Mouse (Mus musculus) forebrain, embryonic 11.5 days (tissue): Measurements from ENCODE around the gene Ttc13. TPM values are rescaled to one million over a fixed set of nuclear protein-coding genes. Genes with fewer than 3 reads are reported as not detected.

Experiments used
- ATAC-seq: fragments of 200-750 bp; cut with Nextera tagmentation; replicated peaks from 2 replicates; pipeline ENCODE4 v1.8.0; 2017; ENCODE audit warnings: moderate TSS enrichment; ENCODE audit not compliant: low FRiP score
- DNase-seq: peaks from one replicate; pipeline ENCODE4 v3.0.0-alpha.2; 2017; ENCODE audit warnings: low spot score
- H3K27ac ChIP-seq: fragments of 300-500 bp; sonication (generic); 2 replicates; pipeline ENCODE4 v1.5.1; 2014; ENCODE audit warnings: low read depth, low read length
- H3K27me3 ChIP-seq: fragments of 300-500 bp; sonication (generic); 2 replicates; pipeline ENCODE4 v1.6.1; 2014; ENCODE audit warnings: mild to moderate bottlenecking, low read length, mixed read lengths; ENCODE audit not compliant: control insufficient read depth, insufficient read depth
- H3K36me3 ChIP-seq: fragments of 300-500 bp; sonication (generic); 2 replicates; pipeline ENCODE4 v1.6.1; 2014; ENCODE audit warnings: mild to moderate bottlenecking, low read length, moderate library complexity, mixed read lengths; ENCODE audit not compliant: control insufficient read depth, insufficient read depth
- H3K4me1 ChIP-seq: fragments of 300-500 bp; sonication (generic); replicated peaks from 2 replicates; pipeline ENCODE4 v1.6.1; 2014; ENCODE audit warnings: low read length, mixed read lengths; ENCODE audit not compliant: control insufficient read depth, insufficient read depth
- H3K4me2 ChIP-seq: fragments of 300-500 bp; sonication (generic); 2 replicates; pipeline ENCODE4 v1.6.1; 2014; ENCODE audit warnings: low read depth, mild to moderate bottlenecking, low read length, moderate library complexity, mixed read lengths; ENCODE audit not compliant: severe bottlenecking
- H3K4me3 ChIP-seq: fragments of 300-500 bp; sonication (generic); 2 replicates; pipeline ENCODE4 v1.5.1; 2014; ENCODE audit warnings: low read depth, low read length
- H3K9ac ChIP-seq: fragments of 300-500 bp; sonication (generic); 2 replicates; pipeline ENCODE4 v1.6.1; 2014; ENCODE audit warnings: low read length
- H3K9me3 ChIP-seq: fragments of 300-500 bp; sonication (generic); 2 replicates; pipeline ENCODE4 v1.6.1; 2016; ENCODE audit warnings: low read length, mixed read lengths; ENCODE audit not compliant: control insufficient read depth
- WGBS: fragments of 180-500 bp; shearing (Covaris S2); extraction: QIAGEN DNeasy Blood & Tissue Kit; methylation state at CpG from one replicate; pipeline ENCODE4 v1.1.7; 2014; 5-methylcytosine and 5-hydroxymethylcytosine counted together
- polyA plus RNA-seq: library from polyadenylated mRNA; unstranded; fragments of >200 nt; fragmentation: Nextera tagmentation; extraction: Ambion mirVana; gene quantifications from 2 replicates; pipeline ENCODE4 v1.2.1, GENCODE M21; 2014

Ttc13 gene
- polyA plus RNA-seq, 1 experiment from 2014 or later, result 63.2 TPM

- no peak overlapping the region for H3K4me2 ChIP-seq
- no peak for ATAC-seq
- no peaks in the 10 kb centered on the region for H3K9me3 ChIP-seq
- 91% methylated on average over 9 of the region's 9 CpGs for WGBS
- H3K4me1 ChIP-seq, result no peaks in the 10 kb centered on the region
- no peak overlapping the region for H3K4me3 ChIP-seq
- no peak overlapping the region for H3K27ac ChIP-seq
- H3K9ac ChIP-seq, result no peak overlapping the region
- H3K36me3 ChIP-seq, result no peaks in the 10 kb centered on the region; the same call in 1 of the 2 replicates
- H3K27me3 ChIP-seq, result no peaks in the 10 kb centered on the region
- no peak for DNase-seq
These were observed 20.8 kb downstream of the Ttc13 start for GRCm38 (mm10) chr8:124701023-124701422.

GRCm38 (mm10) chr8:124700271-124700670 lies 21.5 kb downstream of the Ttc13 start:
- WGBS, result 92% methylated on average over 5 of the region's 5 CpGs

GRCm38 (mm10) chr8:124695424-124696100 lies 26.2 kb downstream of the Ttc13 start:
- DNase-seq, result no peak
- no peaks in the 10 kb centered on the region for H3K4me1 ChIP-seq
- H3K9me3 ChIP-seq, result no peaks in the 10 kb centered on the region
- no peak overlapping the region for H3K9ac ChIP-seq
- no peak overlapping the region for H3K4me2 ChIP-seq
- H3K27me3 ChIP-seq, result no peaks in the 10 kb centered on the region
- no peak overlapping the region for H3K27ac ChIP-seq
- no peaks in the 10 kb centered on the region; the same call in 1 of the 2 replicates for H3K36me3 ChIP-seq
- H3K4me3 ChIP-seq, result no peak overlapping the region
- ATAC-seq, result no peak
- 93% methylated on average over 22 of the region's 22 CpGs for WGBS

More at GRCm38 (mm10) chr8:124700271-124700670, 21.5 kb downstream of the Ttc13 start:
- Histone ChIP-seq H3K9me3 (no peaks in the 10 kb centered on the region), H3K4me1 (no peaks in the 10 kb centered on the region), H3K4me2 (no peak overlapping the region), H3K4me3 (no peak overlapping the region), H3K9ac (no peak overlapping the region), H3K27me3 (no peaks in the 10 kb centered on the region), H3K36me3 (no peaks in the 10 kb centered on the region; the same call in 1 of the 2 replicates), H3K27ac (no peak overlapping the region)
- no peak for DNase-seq
- ATAC-seq, result no peak

- no peak overlapping the region for H3K4me2 ChIP-seq
- DNase-seq (no peak), ATAC-seq (no peak)
- no peaks in the 10 kb centered on the region for H3K4me1 ChIP-seq
- no peaks in the 10 kb centered on the region; the same call in 1 of the 2 replicates for H3K36me3 ChIP-seq
- no peak overlapping the region for H3K27ac ChIP-seq
- H3K9ac ChIP-seq, result no peak overlapping the region
- 95% methylated on average over 4 of the region's 4 CpGs for WGBS
- no peaks in the 10 kb centered on the region for H3K27me3 ChIP-seq
- H3K9me3 ChIP-seq, result no peaks in the 10 kb centered on the region
- no peak overlapping the region for H3K4me3 ChIP-seq
These were observed 30.1 kb downstream of the Ttc13 start for GRCm38 (mm10) chr8:124691706-124692105.

GRCm38 (mm10) chr8:124688899-124689298 lies 32.9 kb downstream of the Ttc13 start:
- Histone ChIP-seq H3K4me1 (no peaks in the 10 kb centered on the region), H3K9me3 (no peaks in the 10 kb centered on the region), H3K27me3 (no peaks in the 10 kb centered on the region), H3K9ac (no peak overlapping the region), H3K36me3 (no peaks in the 10 kb centered on the region; the same call in 1 of the 2 replicates), H3K4me3 (no peak overlapping the region), H3K27ac (no peak overlapping the region), H3K4me2 (no peak overlapping the region)
- DNase-seq, result no peak
- 93% methylated on average over 13 of the region's 13 CpGs for WGBS
- no peak for ATAC-seq

GRCm38 (mm10) chr8:124682218-124682617 lies 39.6 kb downstream of the Ttc13 start:
- H3K36me3 ChIP-seq, result no peaks in the 10 kb centered on the region; the same call in 1 of the 2 replicates
- H3K27ac ChIP-seq, result no peak overlapping the region
- 88% methylated on average over 10 of the region's 10 CpGs for WGBS
- no peak overlapping the region for H3K9ac ChIP-seq
- ATAC-seq (no peak), DNase-seq (no peak)
- no peak overlapping the region for H3K4me3 ChIP-seq
- no peaks in the 10 kb centered on the region for H3K4me1 ChIP-seq
- no peaks in the 10 kb centered on the region for H3K9me3 ChIP-seq
- H3K4me2 ChIP-seq, result no peak overlapping the region
- no peaks in the 10 kb centered on the region for H3K27me3 ChIP-seq

- H3K4me1 ChIP-seq, result no peaks in the 10 kb centered on the region
- DNase-seq, result no peak
- H3K27me3 ChIP-seq, result no peaks in the 10 kb centered on the region
- H3K27ac ChIP-seq, result no peak overlapping the region
- no peak for ATAC-seq
- H3K4me3 ChIP-seq, result no peak overlapping the region
- no peak overlapping the region for H3K4me2 ChIP-seq
- 62% methylated on average over 10 of the region's 10 CpGs for WGBS
- no peaks in the 10 kb centered on the region; the same call in 1 of the 2 replicates for H3K36me3 ChIP-seq
- H3K9me3 ChIP-seq, result no peaks in the 10 kb centered on the region
- H3K9ac ChIP-seq, result no peak overlapping the region
These were observed 40.0 kb downstream of the Ttc13 start for GRCm38 (mm10) chr8:124681792-124682157.

GRCm38 (mm10) chr8:124681077-124681791 lies 40.5 kb downstream of the Ttc13 start:
- Histone ChIP-seq H3K4me1 (no peaks in the 10 kb centered on the region), H3K4me3 (no peak overlapping the region), H3K27ac (no peak overlapping the region), H3K27me3 (no peaks in the 10 kb centered on the region), H3K36me3 (no peaks in the 10 kb centered on the region; the same call in 1 of the 2 replicates), H3K9me3 (no peaks in the 10 kb centered on the region), H3K4me2 (no peak overlapping the region), H3K9ac (no peak overlapping the region)
- ATAC-seq, result no peak
- WGBS, result 74% methylated on average over 10 of the region's 10 CpGs
- DNase-seq, result no peak
